Mouse (Mus musculus): ENCODE data around the gene Nr1h3.

GRCm38 (mm10) chr2:91217032-91217431 lies 14.4 kb upstream of the Nr1h3 start:
- TF ChIP-seq CTCF (IDR thresholded peaks at IDR 0.05; ENCODE audit: low read depth) (no peak), EP300 (IDR thresholded peaks at IDR 0.05; ENCODE audit: low read depth) (no peak)

All from heart, postnatal 0 days (tissue).